Comparison of ENCODE assay signal across 17 mouse cellular contexts in the genomic region with DNA sequence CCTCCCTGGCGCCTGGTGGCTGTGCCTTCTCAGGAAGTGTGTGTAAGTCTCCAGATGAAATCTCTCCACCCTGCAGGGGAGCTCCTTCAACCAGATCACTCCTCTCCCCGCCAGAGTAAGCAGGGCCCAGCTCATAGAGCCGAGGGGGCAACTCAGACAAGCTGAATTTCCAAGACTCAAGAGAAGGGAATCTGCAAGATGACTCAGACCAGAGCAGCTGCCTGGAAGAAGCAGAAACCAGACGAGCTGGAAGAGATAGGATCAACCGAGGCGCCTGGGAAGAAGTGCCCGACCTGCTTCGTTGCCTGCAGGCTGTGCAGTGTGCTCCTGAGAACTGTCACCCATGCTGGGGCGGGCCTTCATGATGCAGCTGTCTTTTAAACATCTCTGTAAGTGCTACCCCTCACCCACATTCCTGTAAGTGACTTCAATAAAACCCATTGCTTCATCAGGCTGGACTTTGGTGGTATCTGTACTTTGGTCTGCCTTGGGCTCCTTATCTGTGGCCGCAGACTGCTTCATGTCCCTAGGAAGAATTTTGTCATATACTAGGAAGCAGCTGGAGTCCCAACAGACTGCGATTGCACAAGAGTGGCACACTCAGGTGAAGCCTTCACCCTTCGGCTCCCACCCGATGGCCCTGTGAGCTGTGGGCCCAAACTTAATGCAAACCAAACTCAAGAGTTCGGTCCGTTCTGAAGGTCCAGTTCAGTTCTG. TPM values are rescaled to one million over a fixed set of nuclear protein-coding genes. Genes with fewer than 3 reads are reported as not detected.
A peak's percentile ranks its signal among the peaks of the same experiment; 100 is the strongest.
DNase-seq lines count a peak whose midpoint lies in the region; ATAC-seq and TF ChIP-seq lines count a peak whose summit lies in the region.
"Had no signal": no experiment of that assay in that cellular context is flagged by ENCODE, and none has a peak within 500 bp of the region (broad histone marks: within the 10 kb centered on the region; RNA-seq: fewer than 3 reads in every experiment).

No protein-coding gene starts in this region.

- TF ChIP-seq CTCF in MEL (IDR thresholded peaks at IDR 0.05 in 2 of 3, conservative IDR thresholded peaks at IDR 0.05 in 1 of 3; ENCODE audit: control insufficient read depth in 1 of 3, insufficient read depth in 1 of 3, low read depth in 2 of 3, low read length in 3 of 3, poor library complexity in 1 of 3, severe bottlenecking in 1 of 3): no peak

- H3K4me3 ChIP-seq in limb, embryonic 14.5 days (replicated peaks; ENCODE audit: low read length): no peak overlapping the region
- H3K4me3 ChIP-seq in limb, embryonic 10.5 days: no peak overlapping the region
- peak overlapping the region; percentile 3 to 32; a peak in 2 of 4 replicates for H3K4me3 ChIP-seq in MEL (ENCODE audit: control insufficient read depth in 1 of 2, insufficient read depth in 1 of 2, low read depth in 2 of 2, low read length in 2 of 2)
- H3K4me3 ChIP-seq in hindbrain, embryonic 11.5 days (ENCODE audit: low read depth, low read length): no peak overlapping the region
- H3K4me3 ChIP-seq: embryonic facial prominence, embryonic 12.5 days; heart, embryonic 13.5 days had no signal

- no peak overlapping the region for H3K4me2 ChIP-seq in limb, embryonic 14.5 days (replicated peaks; ENCODE audit: low read depth, low read length, severe bottlenecking)
- no peak overlapping the region for H3K4me2 ChIP-seq in hindbrain, embryonic 11.5 days (replicated peaks; ENCODE audit: low read depth, low read length)
- H3K4me2 ChIP-seq: embryonic facial prominence, embryonic 12.5 days; heart, embryonic 13.5 days had no signal

- H3K9ac ChIP-seq in limb, embryonic 14.5 days (ENCODE audit: low read depth, low read length, severe bottlenecking): no peak overlapping the region
- no peak overlapping the region for H3K9ac ChIP-seq in MEL (ENCODE audit: control insufficient read depth, low read depth, low read length, poor library complexity, severe bottlenecking)
- no peak overlapping the region for H3K9ac ChIP-seq in hindbrain, embryonic 11.5 days (ENCODE audit: low read depth, low read length)
- H3K9ac ChIP-seq: embryonic facial prominence, embryonic 12.5 days; heart, embryonic 13.5 days had no signal

- TF ChIP-seq POLR2A in limb, embryonic 14.5 days (IDR thresholded peaks at IDR 0.05; ENCODE audit: borderline replicate concordance, extremely low read depth, insufficient read depth, insufficient read length): no peak
- TF ChIP-seq POLR2A in MEL (IDR thresholded peaks at IDR 0.05; ENCODE audit: control insufficient read depth in 1 of 2, insufficient read depth in 1 of 2, low read depth in 1 of 2, low read length in 2 of 2, poor library complexity in 1 of 2): no peak

- no peaks in the 10 kb centered on the region for H3K4me1 ChIP-seq in limb, embryonic 14.5 days (ENCODE audit: control insufficient read depth, insufficient read depth, low read length)
- peaks cover 11% of the 10 kb centered on the region for H3K4me1 ChIP-seq in limb, embryonic 10.5 days
- H3K4me1 ChIP-seq in MEL (ENCODE audit: control insufficient read depth in 1 of 2, insufficient read depth in 2 of 2, low read length in 2 of 2): peaks cover 0 to 22% of the 10 kb centered on the region in 2 experiments; a peak in 2 of 4 replicates
- 0 out of 2 replicates have a peak, but pooled peaks cover 2% of the 10 kb centered on the region for H3K4me1 ChIP-seq in hindbrain, embryonic 11.5 days (replicated peaks; ENCODE audit: control insufficient read depth, insufficient read depth, low read length)

- ATAC-seq in limb, embryonic 14.5 days (ENCODE audit: low FRiP score, low read depth): no peak
- peak; percentile 48 for ATAC-seq in granulocyte monocyte progenitor cell, adult 5-6 weeks (replicated peaks; ENCODE audit: poor library complexity, severe bottlenecking)
- no peak for ATAC-seq in hindbrain, embryonic 11.5 days (ENCODE audit: low FRiP score)
- ATAC-seq: hindbrain, postnatal 0 days had no signal

- 63% methylated on average over 15 of the region's 15 CpGs for WGBS in limb, embryonic 14.5 days
- WGBS in limb, embryonic 10.5 days: 70% methylated on average over 15 of the region's 15 CpGs
- 72% methylated on average over 15 of the region's 15 CpGs for WGBS in hindbrain, embryonic 11.5 days

- H3K27me3 ChIP-seq in limb, embryonic 14.5 days (ENCODE audit: control insufficient read depth, insufficient read depth, low read length): no peaks in the 10 kb centered on the region
- H3K27me3 ChIP-seq in limb, embryonic 10.5 days (ENCODE audit: low read depth, poor library complexity, severe bottlenecking): no peaks in the 10 kb centered on the region
- H3K27me3 ChIP-seq in MEL (ENCODE audit: control insufficient read depth in 1 of 2, insufficient read depth in 2 of 2, low read length in 2 of 2): no peaks in the 10 kb centered on the region
- H3K27me3 ChIP-seq in hindbrain, embryonic 11.5 days (ENCODE audit: control insufficient read depth, insufficient read depth, low read length): no peaks in the 10 kb centered on the region
- H3K27me3 ChIP-seq: embryonic facial prominence, embryonic 12.5 days had no signal

- no peaks in the 10 kb centered on the region for H3K9me3 ChIP-seq in limb, embryonic 14.5 days (ENCODE audit: control insufficient read depth, low read length)
- no peaks in the 10 kb centered on the region for H3K9me3 ChIP-seq in limb, embryonic 10.5 days (replicated peaks)
- no peaks in the 10 kb centered on the region for H3K9me3 ChIP-seq in MEL (replicated peaks; ENCODE audit: insufficient read depth, low read length)
- no peaks in the 10 kb centered on the region for H3K9me3 ChIP-seq in hindbrain, embryonic 11.5 days (ENCODE audit: control insufficient read depth, low read length)
- H3K9me3 ChIP-seq: embryonic facial prominence, embryonic 12.5 days; heart, embryonic 13.5 days had no signal

- peak; percentile 20 for DNase-seq in limb, embryonic 14.5 days (ENCODE audit: low spot score)
- DNase-seq in limb, embryonic 10.5 days (ENCODE audit: low spot score): no peak
- peak; percentile 67 for DNase-seq in MEL (ENCODE audit: low read depth, low spot score)
- peak; percentile 36 for DNase-seq in urinary bladder, adult 2 months (ENCODE audit: low spot score)
- no peak for DNase-seq in gastrocnemius, adult 8-10 months (ENCODE audit: low spot score in 2 of 2)
- DNase-seq in hindbrain, embryonic 11.5 days (ENCODE audit: low spot score): no peak
- DNase-seq in lung, postnatal 4 days: no peak
- DNase-seq: adrenal gland, adult 8-10 months; cerebellum, adult 18-20 months; left cerebral cortex, postnatal 4 days had no signal

- H3K79me2 ChIP-seq in MEL (ENCODE audit: control insufficient read depth, insufficient read depth, low read length, poor library complexity): no peaks in the 10 kb centered on the region

- no peak for TF ChIP-seq RAD21 in MEL (IDR thresholded peaks at IDR 0.05; ENCODE audit: low read depth, low read length)

- H3K27ac ChIP-seq in limb, embryonic 14.5 days (replicated peaks; ENCODE audit: low read depth, low read length): no peak overlapping the region
- no peak overlapping the region for H3K27ac ChIP-seq in limb, embryonic 10.5 days
- no peak overlapping the region for H3K27ac ChIP-seq in MEL (ENCODE audit: control insufficient read depth, low read depth, low read length)
- no peak overlapping the region for H3K27ac ChIP-seq in hindbrain, embryonic 11.5 days (ENCODE audit: low read depth, low read length)
- H3K27ac ChIP-seq: embryonic facial prominence, embryonic 12.5 days; heart, embryonic 13.5 days; hindbrain, postnatal 0 days; macrophage had no signal

- no peak for TF ChIP-seq EP300 in MEL (IDR thresholded peaks at IDR 0.05; ENCODE audit: low read depth in 1 of 2, low read length in 2 of 2)

- H3K36me3 ChIP-seq in limb, embryonic 14.5 days (ENCODE audit: control insufficient read depth, insufficient read depth, low read length): no peaks in the 10 kb centered on the region
- peaks cover 19% of the 10 kb centered on the region for H3K36me3 ChIP-seq in limb, embryonic 10.5 days
- H3K36me3 ChIP-seq in MEL (ENCODE audit: control insufficient read depth in 1 of 2, insufficient read depth in 2 of 2, low read length in 2 of 2): peaks cover 0 to 10% of the 10 kb centered on the region in 2 experiments; a peak in 2 of 4 replicates
- H3K36me3 ChIP-seq in hindbrain, embryonic 11.5 days (ENCODE audit: control insufficient read depth, insufficient read depth, low read length): no peaks in the 10 kb centered on the region
- H3K36me3 ChIP-seq: embryonic facial prominence, embryonic 12.5 days; heart, embryonic 13.5 days had no signal

TF ChIP-seq in MEL, 35 proteins besides CTCF, POLR2A, EP300 and RAD21 (continues in another document):
- no peak for TF ChIP-seq MAZ (IDR thresholded peaks at IDR 0.05; ENCODE audit: low read depth, low read length)
- TF ChIP-seq TBP (IDR thresholded peaks at IDR 0.05; ENCODE audit: low read depth, low read length): no peak
- no peak for TF ChIP-seq MAFK (IDR thresholded peaks at IDR 0.05; ENCODE audit: borderline replicate concordance, low read depth, low read length)

RNA-seq across cellular contexts. Expression of gene Ccr4, which starts 1.8 kb away (rescaled TPM):
- polyA plus RNA-seq in limb, embryonic 14.5 days (2012; rRNA removed): 1.2 and 2.5 TPM in 2 replicates
- polyA plus RNA-seq in limb, embryonic 14.5 days (2014; fragmentation: Nextera tagmentation; extraction: Ambion mirVana): 1.2 and 2.7 TPM in 2 replicates
- polyA plus RNA-seq in limb, embryonic 10.5 days (2016; fragmentation: Nextera tagmentation; extraction: Ambion mirVana): 0.06 TPM in 1 of 2 replicates, not detected in the other
- total RNA-seq in MEL (2012; rRNA removed): not detected in 2 replicates
- polyA plus RNA-seq in MEL (2012; ENCODE audit: insufficient read depth in 1 of 2, insufficient read length in 2 of 2, low read depth in 1 of 2, low replicate concordance in 2 of 2, missing spikeins in 1 of 2): under 1 TPM in 1 of 2 experiments, not detected in 1; 0.15 TPM
- total RNA-seq in granulocyte monocyte progenitor cell, adult 5-6 weeks (2014; fragmentation: Nextera tagmentation): not detected in 2 replicates
- not detected in 2 replicates for total RNA-seq in granulocyte monocyte progenitor cell, adult 5-6 weeks (2017)
- 0.91 and 1.7 TPM in 2 replicates for polyA plus RNA-seq in urinary bladder, adult 2 months (2012; rRNA removed)
- total RNA-seq in gastrocnemius, adult 8-10 months (2022): not detected
- polyA plus RNA-seq in hindbrain, embryonic 11.5 days (2014; fragmentation: Nextera tagmentation; extraction: Ambion mirVana): not detected in 2 replicates
- total RNA-seq: adrenal gland, adult 8-10 months; hindbrain, postnatal 0 days; layer of hippocampus, adult 18-20 months; left cerebral cortex, postnatal 4 days had no signal
- polyA plus RNA-seq: embryonic facial prominence, embryonic 12.5 days; heart, embryonic 13.5 days; hindbrain, postnatal 0 days; macrophage had no signal

RNA-seq across cellular contexts. Expression of gene C130032M10Rik, which starts 12.6 kb away (rescaled TPM):
- polyA plus RNA-seq in limb, embryonic 14.5 days (2012; rRNA removed): 1.9 and 2.0 TPM in 2 replicates
- 1.3 and 3.4 TPM in 2 replicates for polyA plus RNA-seq in limb, embryonic 14.5 days (2014; fragmentation: Nextera tagmentation; extraction: Ambion mirVana)
- polyA plus RNA-seq in limb, embryonic 10.5 days (2016; fragmentation: Nextera tagmentation; extraction: Ambion mirVana): 1.5 and 1.6 TPM in 2 replicates
- total RNA-seq in MEL (2012; rRNA removed): not detected in 2 replicates
- polyA plus RNA-seq in MEL (2012; ENCODE audit: insufficient read depth in 1 of 2, insufficient read length in 2 of 2, low read depth in 1 of 2, low replicate concordance in 2 of 2, missing spikeins in 1 of 2): not detected
- not detected in 2 replicates for total RNA-seq in granulocyte monocyte progenitor cell, adult 5-6 weeks (2014; fragmentation: Nextera tagmentation)
- not detected in 2 replicates for total RNA-seq in granulocyte monocyte progenitor cell, adult 5-6 weeks (2017)
- polyA plus RNA-seq in urinary bladder, adult 2 months (2012; rRNA removed): 0.10 TPM in 1 of 2 replicates, not detected in the other
- total RNA-seq in gastrocnemius, adult 8-10 months (2022): not detected
- polyA plus RNA-seq in hindbrain, embryonic 11.5 days (2014; fragmentation: Nextera tagmentation; extraction: Ambion mirVana): not detected in 2 replicates
- total RNA-seq: hindbrain, postnatal 0 days; layer of hippocampus, adult 18-20 months; left cerebral cortex, postnatal 4 days had no signal
- polyA plus RNA-seq: hindbrain, postnatal 0 days; macrophage; thymus, postnatal 0 days had no signal

Comparison
In these comparisons a context has a peak if more than half of its experiments do, and no peak if none do; other contexts are left out.
1. DNase-seq: peak in limb, embryonic 14.5 days (single experiment), MEL (single experiment) and urinary bladder, adult 2 months (single experiment); none in limb, embryonic 10.5 days (single experiment), gastrocnemius, adult 8-10 months (0 of 2), hindbrain, embryonic 11.5 days (single experiment) and lung, postnatal 4 days (0 of 2).
2. H3K4me3 ChIP-seq: peak in MEL (2 of 2); none in limb, embryonic 14.5 days (single experiment), limb, embryonic 10.5 days (single experiment) and hindbrain, embryonic 11.5 days (single experiment).